Mouse (Mus musculus) duodenum, adult 2 months (tissue): ENCODE data around the gene Hnf1a. TPM values are rescaled to one million over a fixed set of nuclear protein-coding genes. Genes with fewer than 3 reads are reported as not detected.

Experiments
- polyA plus RNA-seq: library from polyadenylated mRNA; depleted of rRNA; stranded (reverse); fragments of >200 nt; gene quantifications from 2 replicates; pipeline ENCODE4 v1.2.3, GENCODE M21; 2012; ENCODE audit warnings: low replicate concordance; rRNA removed

Gene Hnf1a
- 27.0 and 31.0 TPM in 2 replicates for polyA plus RNA-seq

GRCm38 (mm10) chr5:114970824-114971227 is at the start of gene Hnf1a:
Hnf1a (minus strand) TSS chr5:114971094.

GRCm38 (mm10) chr5:115010577-115011216 is 39.8 kb upstream of the Hnf1a start, which contains the start of gene Sppl3:
Sppl3 (plus strand) TSS chr5:115011137.

GRCm38 (mm10) chr5:114942074-114942765 is 28.7 kb downstream of the Hnf1a start, which contains the start of gene 2210016L21Rik:
2210016L21Rik (plus strand) TSS chr5:114942158.

GRCm38 (mm10) chr5:114922998-114923473 is 47.9 kb downstream of the Hnf1a start, which contains the start of gene Oasl1:
Oasl1 (plus strand) TSS chr5:114923240.

Other genes starting within 250 kb of the Hnf1a start
- 77.4 and 78.8 TPM in 2 replicates for gene Ankrd13a, start 196.4 kb downstream of the Hnf1a start, polyA plus RNA-seq
- 14.0 and 21.1 TPM in 2 replicates for gene Git2, start 195.6 kb downstream of the Hnf1a start, polyA plus RNA-seq
- gene 1500011B03Rik, start 147.6 kb downstream of the Hnf1a start, polyA plus RNA-seq: 4.2 and 11.5 TPM in 2 replicates
- not detected in 2 replicates for gene 4930519G04Rik, start 117.4 kb downstream of the Hnf1a start, polyA plus RNA-seq
- gene Gm9936, start 112.4 kb downstream of the Hnf1a start, polyA plus RNA-seq: not detected in 2 replicates
- gene Oasl2, start 74.2 kb downstream of the Hnf1a start, polyA plus RNA-seq: 7.4 and 29.4 TPM in 2 replicates
- 61.4 and 170 TPM in 2 replicates for gene Oasl1, start 47.9 kb downstream of the Hnf1a start, polyA plus RNA-seq
- 8.0 and 12.2 TPM in 2 replicates for gene 2210016L21Rik, start 28.9 kb downstream of the Hnf1a start, polyA plus RNA-seq
- 55.0 and 82.5 TPM in 2 replicates for gene Sppl3, start 40.0 kb upstream of the Hnf1a start, polyA plus RNA-seq
- gene Gm10401, start 127.2 kb upstream of the Hnf1a start, polyA plus RNA-seq: not detected in 2 replicates
- 108 and 115 TPM in 2 replicates for gene Acads, start 148.3 kb upstream of the Hnf1a start, polyA plus RNA-seq
- gene Unc119b, start 163.9 kb upstream of the Hnf1a start, polyA plus RNA-seq: 22.9 and 24.4 TPM in 2 replicates
- gene Mlec, start 187.1 kb upstream of the Hnf1a start, polyA plus RNA-seq: 79.9 and 88.7 TPM in 2 replicates
- gene Cabp1, start 223.3 kb upstream of the Hnf1a start, polyA plus RNA-seq: 1.3 and 1.8 TPM in 2 replicates